Mouse (Mus musculus): ENCODE results near the gene Gm26558.

Gene Gm26558

DNA sequence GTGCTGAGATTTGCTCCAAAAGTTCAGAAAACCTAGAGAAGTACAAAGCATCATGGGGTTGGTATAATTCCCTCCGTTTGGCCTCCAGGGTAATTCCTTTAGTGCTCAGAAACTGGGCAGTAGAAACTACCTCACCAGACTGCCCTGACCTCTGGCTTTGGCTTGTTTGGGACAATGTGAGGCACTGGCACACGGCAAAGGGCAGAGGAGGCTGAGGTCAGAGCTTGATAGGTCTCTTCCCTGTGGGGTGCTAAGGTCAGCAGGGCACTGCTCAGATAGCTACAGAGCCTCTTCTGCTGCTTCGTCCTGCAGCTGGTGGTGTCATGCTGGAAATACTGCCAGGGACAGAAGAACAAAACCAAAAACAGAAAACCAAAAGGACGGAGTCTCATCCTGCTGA lies 14.2 kb downstream of the Gm26558 start:
- DNase-seq (ENCODE audit: low spot score) = peak; percentile 13

GRCm38 (mm10) chr2:70645266-70645780 lies 16.6 kb downstream of the Gm26558 start:
- DNase-seq (ENCODE audit: low spot score) = no peak

DNA sequence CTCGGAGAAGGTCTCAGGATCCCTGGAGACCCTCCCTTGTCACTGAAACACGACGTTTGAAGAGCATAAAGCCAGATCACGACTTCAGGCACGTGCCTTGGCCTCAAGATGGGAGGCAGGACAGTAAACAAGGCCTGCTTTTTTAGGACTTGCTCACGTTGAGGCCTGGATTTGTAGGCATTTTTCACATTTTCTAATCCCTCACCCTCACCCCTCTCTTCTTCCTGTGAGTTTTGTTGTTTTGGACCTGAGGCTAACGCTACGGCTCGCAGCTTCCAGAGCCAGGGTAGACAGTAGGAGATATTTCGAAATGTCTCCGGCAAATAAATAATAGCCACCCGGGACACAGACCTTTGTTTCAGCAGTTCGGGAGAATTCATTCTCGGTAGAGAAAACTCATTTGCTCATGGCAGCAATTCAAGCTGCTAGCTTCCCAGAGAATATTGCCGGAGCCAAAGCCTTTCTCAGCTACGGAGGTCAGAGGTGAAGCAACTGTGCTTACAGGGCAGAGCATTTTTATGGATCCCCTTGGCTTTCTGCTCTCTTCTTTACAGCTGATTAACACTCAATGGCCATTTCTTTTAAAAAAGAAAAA lies 18.8 kb downstream of the Gm26558 start:
- peak; percentile 32 for DNase-seq (ENCODE audit: low spot score)

DNA sequence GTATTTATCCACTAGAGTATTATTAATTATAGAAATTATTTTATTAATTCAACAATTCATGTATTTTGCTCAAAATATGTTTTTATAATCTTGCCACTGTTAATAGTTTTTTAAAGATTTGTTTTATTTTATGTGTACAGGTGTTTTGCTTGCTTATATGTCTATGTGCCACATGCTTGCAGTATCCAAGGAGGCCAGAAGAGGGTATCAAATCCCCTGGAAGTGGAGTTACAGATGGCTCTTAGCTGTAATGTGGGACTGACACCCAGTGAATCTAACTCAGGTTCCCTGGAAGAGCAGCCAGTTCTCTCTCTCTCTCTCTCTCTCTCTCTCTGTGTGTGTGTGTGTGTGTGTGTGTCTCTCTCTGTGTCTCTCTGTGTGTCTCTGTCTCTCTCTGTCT lies 20.9 kb downstream of the Gm26558 start:
- DNase-seq (ENCODE audit: low spot score) = no peak

GRCm38 (mm10) chr2:70634028-70634690 lies 27.7 kb downstream of the Gm26558 start:
- DNase-seq (ENCODE audit: low spot score) = no peak

DNA sequence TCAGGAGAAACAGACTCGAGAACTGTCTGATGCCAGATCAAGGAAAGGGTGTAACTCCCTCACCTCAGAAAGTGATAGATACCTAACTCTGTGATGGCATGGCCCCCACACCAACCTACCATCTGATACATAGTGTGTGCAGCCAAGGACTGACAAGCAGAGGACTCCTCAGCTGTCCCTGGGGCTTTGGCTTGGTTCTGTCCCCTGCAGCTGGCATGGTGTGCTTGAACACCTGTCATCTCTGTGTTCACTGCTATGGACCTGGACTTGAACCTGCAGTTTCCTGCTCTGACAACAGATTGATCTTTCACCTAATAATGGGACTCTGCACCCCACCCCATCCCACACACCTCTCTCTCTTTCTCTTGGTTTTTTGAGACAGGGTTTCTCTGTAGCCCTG lies 29.5 kb downstream of the Gm26558 start:
- no peak for DNase-seq (ENCODE audit: low spot score)

DNA sequence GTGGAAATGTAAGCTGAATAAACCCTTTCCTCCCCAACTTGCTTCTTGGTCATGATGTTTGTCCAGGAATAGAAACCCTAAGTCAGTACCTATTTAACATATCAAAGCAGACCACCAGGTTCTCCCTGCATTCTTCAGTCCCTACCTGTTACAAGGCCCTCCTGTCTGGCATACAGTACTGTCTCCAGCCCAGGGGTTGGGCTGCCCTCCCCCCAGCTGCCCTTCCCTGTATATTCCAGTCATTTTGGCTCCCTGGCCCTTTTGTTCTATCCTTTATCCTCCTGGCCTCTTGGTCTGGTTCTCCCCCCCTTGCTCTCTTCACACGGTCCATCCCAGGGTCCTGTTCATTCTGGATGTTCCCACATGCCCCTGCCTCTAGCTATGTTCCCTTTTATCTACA lies 30.6 kb downstream of the Gm26558 start:
- DNase-seq (ENCODE audit: low spot score) = no peak

- DNase-seq (ENCODE audit: low spot score) = no peak
Observed at GRCm38 (mm10) chr2:70629921-70630320, 32.0 kb downstream of the Gm26558 start.

GRCm38 (mm10) chr2:70629339-70629761 lies 32.6 kb downstream of the Gm26558 start:
- peak; percentile 63 for DNase-seq (ENCODE audit: low spot score)

GRCm38 (mm10) chr2:70628397-70628796 lies 33.5 kb downstream of the Gm26558 start:
- no peak for DNase-seq (ENCODE audit: low spot score)

- no peak for DNase-seq (ENCODE audit: low spot score)
Observed at GRCm38 (mm10) chr2:70625761-70626160, 36.1 kb downstream of the Gm26558 start.

DNA sequence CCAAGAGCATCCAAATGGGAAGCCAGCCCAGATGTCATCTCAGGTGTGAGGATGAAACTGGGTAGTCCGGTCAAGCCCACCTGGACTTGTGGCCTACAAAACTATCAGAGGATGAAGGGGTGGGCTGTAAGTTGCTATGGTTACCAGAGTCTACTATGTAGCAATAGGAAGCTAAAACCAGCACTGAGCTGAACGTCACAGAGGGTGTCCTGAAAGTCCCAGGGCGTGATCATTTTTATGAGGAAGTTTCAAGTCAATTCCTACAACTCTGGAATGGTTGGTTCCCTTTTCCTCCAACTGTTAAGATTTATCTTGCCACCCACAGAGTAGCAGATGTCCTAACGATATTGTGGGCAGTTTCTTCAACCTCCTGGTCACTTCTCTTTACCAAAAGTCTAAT lies 39.7 kb downstream of the Gm26558 start:
- DNase-seq (ENCODE audit: low spot score) = no peak

GRCm38 (mm10) chr2:70620225-70620624 lies 41.7 kb downstream of the Gm26558 start:
- peak; percentile 73 for DNase-seq (ENCODE audit: low spot score)

DNA sequence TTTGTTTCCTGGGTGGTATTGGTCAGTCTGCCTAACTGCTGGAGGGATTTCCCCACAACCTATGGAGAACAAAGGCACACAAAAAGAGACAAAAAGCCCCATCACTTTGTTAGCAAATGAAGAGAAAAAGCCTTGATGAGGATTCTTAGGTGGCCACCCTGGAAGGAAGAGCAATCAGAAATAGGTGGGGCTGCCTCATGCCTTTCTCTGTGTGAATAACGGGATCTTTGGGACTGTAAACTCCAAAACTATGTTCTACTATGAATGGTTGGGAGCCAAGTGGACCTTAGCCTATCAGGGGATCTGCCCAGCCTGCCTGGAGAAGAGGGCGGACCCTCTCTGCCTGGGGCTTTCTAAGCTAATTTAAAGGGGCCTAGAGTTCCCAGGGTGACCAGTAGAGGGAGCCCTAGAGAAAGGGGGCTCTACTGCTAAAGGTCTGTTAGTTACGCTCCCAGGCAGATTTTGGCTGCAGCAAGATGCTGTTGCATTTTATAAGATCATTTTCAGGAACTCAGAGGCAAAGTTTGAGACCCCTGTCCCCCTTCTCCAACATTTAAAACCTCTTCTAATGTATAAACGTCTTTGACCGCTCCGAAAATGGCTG lies 42.6 kb downstream of the Gm26558 start:
- no peak for DNase-seq (ENCODE audit: low spot score)

GRCm38 (mm10) chr2:70616617-70617016 lies 45.3 kb downstream of the Gm26558 start:
- DNase-seq (ENCODE audit: low spot score) = no peak

DNA sequence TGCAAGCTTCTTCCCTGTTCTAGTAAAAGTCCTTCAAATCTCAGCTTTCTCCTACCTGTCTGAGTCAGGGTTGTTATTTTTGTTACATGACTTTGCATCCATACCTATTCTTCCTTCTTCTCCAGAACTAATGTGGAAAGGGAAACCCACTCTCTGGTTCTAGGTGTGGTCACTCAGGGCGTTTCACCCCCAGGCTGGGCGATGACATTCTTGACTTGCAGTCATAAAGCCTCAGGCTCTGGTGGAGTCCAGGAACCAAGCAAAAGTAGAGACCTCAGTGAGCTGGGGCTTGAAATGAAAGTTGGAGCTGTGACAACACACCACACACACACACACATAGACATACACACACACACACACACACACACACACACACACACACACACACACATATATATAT lies 45.8 kb downstream of the Gm26558 start:
- DNase-seq (ENCODE audit: low spot score) = no peak

DNA sequence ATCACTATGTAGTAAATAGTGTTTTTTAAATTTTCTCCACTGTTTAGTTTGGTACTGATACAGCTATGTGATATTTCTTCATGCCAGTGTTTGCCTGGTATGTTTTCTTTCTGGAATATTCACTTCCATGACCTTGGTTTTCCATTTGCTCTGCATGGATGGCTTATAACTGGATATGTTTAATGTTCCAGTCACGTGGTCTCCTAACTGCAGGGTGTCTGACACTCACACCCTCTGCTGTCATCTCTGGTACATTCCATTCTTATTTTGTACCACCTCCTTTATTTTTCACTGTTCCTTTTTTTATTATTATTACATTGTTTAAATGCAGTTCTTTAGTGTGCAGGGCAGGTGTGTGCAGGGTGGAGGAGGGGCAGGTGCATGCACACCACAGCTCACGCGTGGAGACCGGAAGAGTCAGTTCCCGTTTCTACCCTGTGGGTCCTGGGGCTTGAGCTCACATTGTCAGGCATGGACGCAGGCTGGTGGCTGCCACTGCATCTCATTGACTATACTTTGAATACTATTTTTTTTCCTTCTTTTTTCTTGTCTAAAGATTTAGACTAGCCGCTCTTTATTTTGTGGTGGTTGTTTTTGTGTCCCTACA lies 47.1 kb downstream of the Gm26558 start:
- no peak for DNase-seq (ENCODE audit: low spot score)

Measured in embryo, embryonic 10 days (tissue).